Mouse (Mus musculus): ENCODE data around the gene Nme8.

Gene Nme8

DNA sequence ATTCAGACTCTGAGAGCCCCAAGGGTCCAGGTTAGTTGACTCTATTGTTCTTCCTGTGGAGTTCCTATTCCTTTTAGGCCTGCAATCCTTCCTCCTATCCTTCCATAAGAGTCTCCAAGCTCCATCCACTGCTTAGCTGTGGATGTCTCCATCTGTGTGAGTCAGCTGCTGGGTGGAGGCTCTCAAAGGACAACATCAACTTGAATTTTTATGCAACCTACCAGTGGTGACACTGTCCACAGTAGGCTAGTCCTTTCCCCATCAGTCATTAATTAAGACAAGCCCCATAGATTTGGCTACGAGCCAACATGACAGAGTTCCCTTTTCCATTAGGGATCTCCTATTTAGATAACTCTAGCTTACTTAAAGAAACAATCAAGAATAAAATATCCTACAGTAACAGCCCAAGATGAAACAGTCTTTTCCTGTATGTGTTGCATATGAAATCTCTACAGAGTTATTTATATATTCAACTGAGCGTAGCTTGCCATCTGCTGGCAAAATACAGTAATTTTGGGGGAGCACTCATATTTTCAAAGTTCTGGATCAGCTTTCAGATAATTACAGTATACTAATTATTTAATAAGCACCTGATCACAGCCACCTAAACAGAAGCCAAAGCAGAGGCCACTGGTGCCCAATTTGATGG lies 57.3 kb downstream of the Nme8 start:
- no peak for DNase-seq (ENCODE audit: low spot score)

- DNase-seq (ENCODE audit: low spot score) = no peak
These were observed 61.5 kb downstream of the Nme8 start for GRCm38 (mm10) chr13:19636131-19636530.

DNA sequence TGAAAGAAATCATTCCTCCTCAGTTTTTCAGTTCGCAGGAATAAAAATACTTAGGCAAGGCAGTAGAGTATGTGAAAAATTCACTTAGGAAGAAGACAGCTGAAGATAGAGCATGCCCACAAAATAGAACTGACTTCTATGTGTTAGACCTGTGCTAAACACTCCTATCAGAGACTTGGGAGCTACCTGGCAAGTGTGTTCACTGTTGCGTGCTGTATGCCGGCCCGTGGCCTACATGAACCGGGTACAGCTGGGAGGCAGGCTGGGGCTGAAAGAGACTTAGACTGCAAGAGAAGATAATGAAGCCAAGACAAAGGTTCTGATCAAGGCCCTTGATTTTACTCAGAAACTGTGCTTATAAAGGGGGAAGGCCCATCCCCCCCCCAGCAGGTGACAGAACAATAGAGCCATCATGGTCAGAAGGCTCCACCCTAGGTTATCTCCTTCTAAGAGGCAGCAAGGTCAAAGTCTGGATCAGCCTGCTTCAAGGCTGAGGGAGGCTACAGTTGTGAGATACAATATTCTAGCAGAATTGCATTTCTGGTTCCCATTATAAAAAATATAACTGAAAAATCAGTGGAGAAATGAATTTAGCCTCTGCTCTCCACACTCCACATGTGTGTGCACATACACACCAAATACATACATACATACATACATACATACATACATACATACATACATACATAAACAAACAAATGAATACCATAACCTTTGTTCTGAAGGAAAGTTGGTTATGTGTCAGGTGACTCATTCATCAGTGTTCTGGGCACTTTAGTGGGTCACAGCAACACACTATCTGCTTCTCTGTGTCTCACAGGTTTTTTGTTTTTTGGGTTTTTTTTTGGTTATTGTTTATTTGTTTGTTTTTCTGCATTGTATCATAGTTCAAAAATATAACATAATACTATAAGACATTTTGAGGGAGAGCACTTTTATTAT lies 66.6 kb downstream of the Nme8 start:
- no peak for DNase-seq (ENCODE audit: low spot score)

DNA sequence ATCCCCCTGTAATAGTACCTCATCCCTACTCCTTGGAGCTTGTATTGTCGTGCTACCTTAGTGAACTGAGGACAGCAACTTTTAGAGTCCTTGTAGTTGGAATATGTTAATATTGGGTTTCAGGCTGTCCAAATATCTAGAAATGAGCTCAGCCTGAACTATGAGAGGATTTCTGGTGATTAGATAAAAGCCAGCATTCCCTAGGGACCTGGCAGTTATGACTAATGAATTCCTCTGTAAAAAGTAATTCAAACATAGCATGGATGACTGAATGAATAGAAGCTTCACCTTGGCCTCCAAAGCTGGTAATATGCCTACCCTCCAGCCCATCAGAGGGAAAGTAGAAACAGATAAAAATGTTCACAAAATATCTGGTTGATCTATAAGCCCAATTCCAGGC lies 71.1 kb downstream of the Nme8 start:
- DNase-seq (ENCODE audit: low spot score) = no peak

GRCm38 (mm10) chr13:19624632-19625320 lies 72.8 kb downstream of the Nme8 start:
- DNase-seq (ENCODE audit: low spot score) = no peak

- no peak for DNase-seq (ENCODE audit: low spot score)
These were observed 74.2 kb downstream of the Nme8 start for GRCm38 (mm10) chr13:19623228-19623905.

- peak; percentile 21 for DNase-seq (ENCODE audit: low spot score)
These were observed 74.9 kb downstream of the Nme8 start, which contains the start of gene Sfrp4 for GRCm38 (mm10) chr13:19622573-19623227. Sfrp4 (plus strand) TSS chr13:19623104.

DNA sequence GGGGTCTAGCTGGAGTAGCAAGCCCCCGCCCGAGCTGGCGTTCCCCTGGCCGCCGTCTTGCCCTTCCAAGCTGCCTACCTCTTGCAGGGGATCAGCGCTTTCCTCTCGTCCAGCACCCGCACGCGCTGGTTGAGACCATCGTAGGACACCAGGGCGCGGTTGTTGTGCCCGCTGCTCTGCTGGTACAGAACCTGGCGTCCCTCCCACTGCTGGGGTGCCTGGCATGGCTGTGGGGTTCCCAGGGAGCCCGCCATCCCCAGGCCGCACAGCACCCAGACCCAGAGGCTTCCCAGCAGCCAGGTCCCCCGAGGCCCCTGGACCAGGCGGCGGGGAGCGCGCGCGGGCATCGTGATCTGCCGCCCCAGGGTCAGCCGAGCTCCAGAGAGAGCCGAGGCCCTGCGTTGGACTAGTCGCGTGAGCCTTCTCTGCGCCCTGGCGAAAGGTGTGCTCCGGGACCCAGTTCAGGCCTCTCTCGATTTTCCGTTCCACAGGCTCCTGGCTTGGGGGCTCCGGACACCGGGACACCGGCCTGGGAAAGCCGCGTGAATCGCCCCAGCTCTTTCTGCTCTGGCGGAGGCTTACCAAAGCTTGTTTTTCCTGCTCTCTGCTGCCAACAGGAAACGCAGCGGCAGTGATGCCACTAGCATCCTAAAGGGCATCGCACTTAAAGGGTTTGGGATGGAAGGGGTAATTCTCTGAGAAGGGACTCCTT lies 78.2 kb downstream of the Nme8 start, which contains the start of gene Epdr1:
Epdr1 (minus strand) TSS at position 712 of the 712 bp plus-strand sequence.
- peak; percentile 38 for DNase-seq (ENCODE audit: low spot score)

- DNase-seq (ENCODE audit: low spot score) = no peak
These were observed 78.8 kb downstream of the Nme8 start for GRCm38 (mm10) chr13:19618841-19619215.

DNA sequence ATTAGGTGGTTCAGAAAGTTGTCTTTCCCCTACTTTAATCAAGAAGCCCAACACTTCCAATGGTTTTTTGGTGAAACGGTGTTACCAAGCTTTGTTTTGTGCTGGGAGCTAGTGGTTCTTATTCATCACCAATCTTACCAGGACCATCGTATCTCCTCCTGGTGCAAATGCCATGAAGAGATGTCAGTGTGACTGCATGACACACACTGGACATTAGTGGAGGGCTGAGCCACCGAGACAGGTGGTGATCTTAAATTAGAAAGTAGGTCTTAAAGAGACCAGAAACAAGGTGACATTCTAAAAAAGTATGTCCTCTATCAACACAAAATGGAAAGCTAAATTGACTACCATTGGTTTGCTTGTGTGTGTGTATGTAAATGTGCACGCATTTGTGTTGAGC lies 79.5 kb downstream of the Nme8 start:
- no peak for DNase-seq (ENCODE audit: low spot score)

GRCm38 (mm10) chr13:19614311-19614710 lies 83.3 kb downstream of the Nme8 start:
- no peak for DNase-seq (ENCODE audit: low spot score)

DNA sequence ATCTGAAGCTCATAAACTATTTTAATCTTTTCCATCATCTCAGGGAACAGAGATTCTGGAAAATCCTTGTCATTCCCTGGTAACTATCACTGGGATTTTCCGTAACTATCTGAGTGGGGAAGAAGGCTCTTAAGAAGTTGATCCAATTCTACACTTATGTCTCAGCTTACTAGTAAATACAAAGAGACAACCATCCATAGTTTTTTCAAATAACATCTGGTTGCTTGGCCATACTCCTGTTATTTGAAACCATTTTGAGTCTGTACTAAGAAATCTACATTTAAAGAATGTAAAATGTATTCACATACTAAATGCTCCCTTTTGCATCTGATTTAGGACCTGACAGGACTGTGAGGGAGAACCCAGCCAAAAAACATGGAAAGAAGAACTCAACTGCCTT lies 84.2 kb downstream of the Nme8 start:
- DNase-seq (ENCODE audit: low spot score) = no peak

- DNase-seq (ENCODE audit: low spot score) = no peak
These were observed 84.6 kb downstream of the Nme8 start for GRCm38 (mm10) chr13:19612963-19613362.

GRCm38 (mm10) chr13:19612348-19612747 lies 85.2 kb downstream of the Nme8 start:
- DNase-seq (ENCODE audit: low spot score) = no peak

DNA sequence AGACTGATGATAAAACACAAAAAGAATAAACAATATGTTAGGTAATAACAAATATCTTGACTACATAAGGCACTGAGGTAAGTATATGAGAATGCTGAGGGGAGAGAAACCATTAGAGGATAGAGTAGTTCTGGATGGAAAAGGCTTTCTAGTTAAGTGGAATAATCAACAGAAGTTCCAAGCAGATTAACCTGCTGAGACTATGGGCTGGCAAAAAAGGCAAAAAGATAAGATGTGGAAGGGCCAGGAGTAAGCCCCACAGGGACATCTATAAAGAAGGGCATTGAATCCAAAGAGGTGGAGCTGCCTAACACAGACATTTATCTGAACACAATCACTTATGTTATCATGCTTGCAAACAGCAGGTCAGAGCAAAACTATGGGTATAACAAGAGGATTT lies 89.5 kb downstream of the Nme8 start:
- no peak for DNase-seq (ENCODE audit: low spot score)

DNA sequence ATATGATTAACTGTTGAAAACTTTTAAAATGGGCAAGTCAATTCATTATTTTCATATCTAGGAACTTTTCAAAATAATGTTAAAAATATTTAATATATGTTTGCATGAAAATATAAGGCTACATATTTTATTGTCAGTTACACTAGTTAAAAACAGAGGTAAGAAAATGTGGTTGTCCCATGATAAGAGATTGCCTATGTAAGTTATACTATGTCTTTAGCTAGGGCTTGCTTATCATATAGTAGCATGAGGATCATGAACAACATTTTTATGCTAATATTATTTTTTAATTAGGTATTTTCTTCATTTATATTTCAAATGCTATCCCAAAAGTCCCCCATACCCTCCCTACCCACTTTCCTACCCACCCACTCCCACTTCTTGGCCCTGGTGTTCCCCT lies 92.7 kb downstream of the Nme8 start:
- no peak for DNase-seq (ENCODE audit: low spot score)

- no peak for DNase-seq (ENCODE audit: low spot score)
These were observed 93.9 kb downstream of the Nme8 start for GRCm38 (mm10) chr13:19603719-19604118.

- no peak for DNase-seq (ENCODE audit: low spot score)
These were observed 95.1 kb downstream of the Nme8 start for GRCm38 (mm10) chr13:19602531-19602930.

DNA sequence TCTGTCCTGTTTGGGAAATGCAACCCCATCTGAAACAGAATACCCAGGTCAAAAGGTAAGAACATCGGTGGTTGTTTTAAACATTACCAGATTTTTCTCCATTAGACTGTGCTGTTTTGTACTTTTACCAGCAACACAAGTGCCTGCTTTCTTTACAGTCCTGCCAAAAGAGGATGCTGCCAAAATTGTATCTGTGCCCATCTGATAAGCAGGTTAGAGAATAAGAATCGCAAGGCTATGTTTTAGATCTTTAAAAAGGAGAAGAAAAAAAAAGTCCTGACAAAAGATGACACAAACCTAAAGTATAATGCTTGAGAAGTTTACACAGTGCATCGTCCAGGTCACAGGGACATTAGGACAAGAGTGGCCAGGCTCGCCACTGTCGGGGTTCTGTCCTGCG lies 98.4 kb downstream of the Nme8 start:
- DNase-seq (ENCODE audit: low spot score) = no peak

GRCm38 (mm10) chr13:19595141-19595540 lies 102.5 kb downstream of the Nme8 start:
- DNase-seq (ENCODE audit: low spot score) = no peak
